Mouse (Mus musculus) neural tube, embryonic 13.5 days (tissue): Measurements from ENCODE around the gene Cep295nl. TPM values are rescaled to one million over a fixed set of nuclear protein-coding genes. Genes with fewer than 3 reads are reported as not detected.
"Not testable (repeated sequence)": the region's sequence is repeated elsewhere in the genome, so short reads cannot be mapped to it uniquely, and the experiment has no call there.

ENCODE experiments used
- ATAC-seq: fragments of 200-750 bp; cut with Nextera tagmentation; 2 replicates; pipeline ENCODE4 v1.8.0; 2017; ENCODE audit warnings: low read depth, mild to moderate bottlenecking, moderate TSS enrichment, moderate library complexity
- H3K27ac ChIP-seq: fragments of 300-500 bp; sonication (generic); replicated peaks from 2 replicates; pipeline ENCODE4 v1.5.1; 2015; ENCODE audit warnings: moderate library complexity, mild to moderate bottlenecking, inconsistent platforms
- H3K27me3 ChIP-seq: fragments of 300-500 bp; sonication (generic); 2 replicates; pipeline ENCODE4 v1.6.1; 2015; ENCODE audit warnings: mild to moderate bottlenecking, inconsistent platforms
- H3K36me3 ChIP-seq: fragments of 300-500 bp; sonication (generic); 2 replicates; pipeline ENCODE4 v1.6.1; 2015; ENCODE audit warnings: mild to moderate bottlenecking, inconsistent platforms
- H3K4me1 ChIP-seq: fragments of 300-500 bp; sonication (generic); replicated peaks from 2 replicates; pipeline ENCODE4 v1.6.1; 2015; ENCODE audit warnings: inconsistent platforms
- H3K4me2 ChIP-seq: fragments of 300-500 bp; sonication (generic); 2 replicates; pipeline ENCODE4 v1.6.1; 2015; ENCODE audit warnings: inconsistent platforms, mild to moderate bottlenecking, moderate library complexity
- H3K4me3 ChIP-seq: fragments of 300-500 bp; sonication (generic); 2 replicates; pipeline ENCODE4 v1.5.1; 2015; ENCODE audit warnings: mild to moderate bottlenecking, inconsistent platforms
- H3K9ac ChIP-seq: fragments of 300-500 bp; sonication (generic); 2 replicates; pipeline ENCODE4 v1.6.1; 2015; ENCODE audit warnings: moderate library complexity, mild to moderate bottlenecking, inconsistent platforms
- H3K9me3 ChIP-seq: fragments of 300-500 bp; sonication (generic); 2 replicates; pipeline ENCODE4 v1.6.1; 2016; ENCODE audit warnings: inconsistent platforms
- WGBS: fragments of 180-500 bp; shearing (Covaris S2); methylation state at CpG from one replicate; pipeline ENCODE4 v1.1.7; 2015; 5-methylcytosine and 5-hydroxymethylcytosine counted together
- polyA plus RNA-seq: library from polyadenylated mRNA; unstranded; fragments of >200 nt; fragmentation: Nextera tagmentation; extraction: Ambion mirVana; gene quantifications from 2 replicates; pipeline ENCODE4 v1.2.1, GENCODE M21; 2015

The Cep295nl gene
- polyA plus RNA-seq, 1 experiment from 2014 or later = 0.13 TPM

- H3K4me3 ChIP-seq = no peak overlapping the region
- H3K4me1 ChIP-seq = peaks cover 13% of the 10 kb centered on the region
- H3K27me3 ChIP-seq = no peaks in the 10 kb centered on the region
- ATAC-seq = no peak
- 26% methylated on average over 7 of the region's 7 CpGs for whole genome bisulfite sequencing
- H3K4me2 ChIP-seq = no peak overlapping the region
- H3K9ac ChIP-seq = no peak overlapping the region
- H3K27ac ChIP-seq = no peak overlapping the region
- no peaks in the 10 kb centered on the region for H3K9me3 ChIP-seq
- peaks cover 31% of the 10 kb centered on the region for H3K36me3 ChIP-seq
Measured at GRCm38 (mm10) chr11:118317129-118317528, 25.2 kb downstream of the Cep295nl start.

GRCm38 (mm10) chr11:118316231-118316806, 26.0 kb downstream of the Cep295nl start:
- WGBS = 87% methylated on average over 8 of the region's 8 CpGs
- Histone ChIP-seq H3K9me3 (no peaks in the 10 kb centered on the region), H3K36me3 (peaks cover 37% of the 10 kb centered on the region), H3K4me1 (peaks cover 5% of the 10 kb centered on the region), H3K4me3 (no peak overlapping the region), H3K4me2 (no peak overlapping the region), H3K9ac (no peak overlapping the region), H3K27me3 (no peaks in the 10 kb centered on the region), H3K27ac (no peak overlapping the region)
- ATAC-seq = no peak

- Histone ChIP-seq H3K9ac (no peak overlapping the region), H3K36me3 (peaks cover 48% of the 10 kb centered on the region), H3K4me1 (no peaks in the 10 kb centered on the region), H3K4me3 (no peak overlapping the region), H3K4me2 (no peak overlapping the region), H3K27me3 (no peaks in the 10 kb centered on the region), H3K27ac (no peak overlapping the region), H3K9me3 (no peaks in the 10 kb centered on the region; the same call in none of the 2 replicates)
- WGBS = 83% methylated on average over 6 of the region's 6 CpGs
- ATAC-seq = no peak
Measured at GRCm38 (mm10) chr11:118312132-118312723, 30.1 kb downstream of the Cep295nl start.

GRCm38 (mm10) chr11:118307962-118308361, 34.3 kb downstream of the Cep295nl start:
- not testable (repeated sequence) for ATAC-seq, H3K4me2 ChIP-seq, H3K4me1 ChIP-seq, H3K4me3 ChIP-seq, H3K27ac ChIP-seq, H3K9ac ChIP-seq, H3K27me3 ChIP-seq, H3K9me3 ChIP-seq
- WGBS = 83% methylated on average over 2 of the region's 2 CpGs
- peaks cover 46% of the 10 kb centered on the region for H3K36me3 ChIP-seq

GRCm38 (mm10) chr11:118303959-118304358, 38.3 kb downstream of the Cep295nl start:
- not testable (repeated sequence) for ATAC-seq, H3K4me1 ChIP-seq, H3K4me3 ChIP-seq, H3K4me2 ChIP-seq, H3K27ac ChIP-seq, H3K27me3 ChIP-seq, H3K9me3 ChIP-seq, H3K9ac ChIP-seq
- WGBS = 92% methylated on average over 4 of the region's 4 CpGs
- H3K36me3 ChIP-seq = peaks cover 31% of the 10 kb centered on the region

- 81% methylated on average over 2 of the region's 2 CpGs for WGBS
- no peak for ATAC-seq
- no peaks in the 10 kb centered on the region for H3K27me3 ChIP-seq
- no peak overlapping the region for H3K9ac ChIP-seq
- no peak overlapping the region for H3K4me2 ChIP-seq
- H3K4me3 ChIP-seq = no peak overlapping the region
- no peaks in the 10 kb centered on the region for H3K4me1 ChIP-seq
- H3K27ac ChIP-seq = no peak overlapping the region
- H3K36me3 ChIP-seq = peaks cover 20% of the 10 kb centered on the region
- H3K9me3 ChIP-seq = no peaks in the 10 kb centered on the region
Measured at GRCm38 (mm10) chr11:118298810-118299209, 43.5 kb downstream of the Cep295nl start.

GRCm38 (mm10) chr11:118297967-118298366, 44.3 kb downstream of the Cep295nl start:
- Histone ChIP-seq H3K27me3 (no peaks in the 10 kb centered on the region), H3K4me2 (no peak overlapping the region), H3K4me3 (no peak overlapping the region), H3K36me3 (peaks cover 13% of the 10 kb centered on the region), H3K27ac (no peak overlapping the region), H3K4me1 (no peaks in the 10 kb centered on the region), H3K9ac (no peak overlapping the region), H3K9me3 (no peaks in the 10 kb centered on the region)
- no peak for ATAC-seq
- WGBS = 87% methylated on average over 3 of the region's 3 CpGs

- H3K27me3 ChIP-seq = no peaks in the 10 kb centered on the region
- H3K9me3 ChIP-seq = no peaks in the 10 kb centered on the region
- ATAC-seq = no peak
- H3K4me1 ChIP-seq = peaks cover 10% of the 10 kb centered on the region
- 83% methylated on average over 1 of the region's 2 CpGs for WGBS
- no peak overlapping the region for H3K9ac ChIP-seq
- H3K27ac ChIP-seq = no peak overlapping the region
- no peak overlapping the region for H3K4me3 ChIP-seq
- H3K36me3 ChIP-seq = no peaks in the 10 kb centered on the region
- H3K4me2 ChIP-seq = no peak overlapping the region
Measured at GRCm38 (mm10) chr11:118295026-118295425, 47.3 kb downstream of the Cep295nl start.

- ATAC-seq = no peak
- WGBS = 78% methylated on average over 6 of the region's 6 CpGs
- no peak overlapping the region for H3K4me3 ChIP-seq
- H3K9me3 ChIP-seq = no peaks in the 10 kb centered on the region
- 0 out of 2 replicates have a peak, but pooled peaks cover 2% of the 10 kb centered on the region for H3K36me3 ChIP-seq
- H3K4me2 ChIP-seq = no peak overlapping the region
- H3K27ac ChIP-seq = no peak overlapping the region
- peaks cover 21% of the 10 kb centered on the region for H3K4me1 ChIP-seq
- no peak overlapping the region for H3K9ac ChIP-seq
- no peaks in the 10 kb centered on the region for H3K27me3 ChIP-seq
Measured at GRCm38 (mm10) chr11:118292671-118293070, 49.6 kb downstream of the Cep295nl start.

GRCm38 (mm10) chr11:118289999-118290889, 52.1 kb downstream of the Cep295nl start, which contains the start of gene Usp36:
Gene Usp36, minus strand, starts transcription at chr11:118290244.
- H3K4me1 ChIP-seq = peaks cover 21% of the 10 kb centered on the region
- peaks cover 26% of the 10 kb centered on the region for H3K36me3 ChIP-seq
- under 1% methylated on average over 68 of the region's 68 CpGs for WGBS
- peak within 1 kb of the TSS; percentile 83 for H3K4me2 ChIP-seq
- H3K27me3 ChIP-seq = no peaks in the 10 kb centered on the region
- no peaks in the 10 kb centered on the region for H3K9me3 ChIP-seq
- peak within 1 kb of the TSS; percentile 86 for H3K9ac ChIP-seq
- H3K4me3 ChIP-seq = peak within 1 kb of the TSS; percentile 66
- H3K27ac ChIP-seq = peak within 1 kb of the TSS; percentile 93
- peak; percentile 99 for ATAC-seq

GRCm38 (mm10) chr11:118289562-118289961, 52.7 kb downstream of the Cep295nl start:
- H3K4me1 ChIP-seq = peaks cover 21% of the 10 kb centered on the region
- H3K9me3 ChIP-seq = no peaks in the 10 kb centered on the region
- peaks cover 33% of the 10 kb centered on the region for H3K36me3 ChIP-seq
- WGBS = under 1% methylated on average over 22 of the region's 22 CpGs
- no peaks in the 10 kb centered on the region for H3K27me3 ChIP-seq
- peak overlapping the region; percentile 66 for H3K4me3 ChIP-seq
- H3K9ac ChIP-seq = peak overlapping the region; percentile 86
- peak; percentile 28 for ATAC-seq
- H3K27ac ChIP-seq = peak overlapping the region; percentile 75
- H3K4me2 ChIP-seq = peak overlapping the region; percentile 83

GRCm38 (mm10) chr11:118289037-118289511, 53.2 kb downstream of the Cep295nl start:
- Histone ChIP-seq H3K4me3 (peak overlapping the region; percentile 66), H3K9ac (peak overlapping the region; percentile 86), H3K27me3 (no peaks in the 10 kb centered on the region), H3K4me2 (peak overlapping the region; percentile 83), H3K36me3 (peaks cover 37% of the 10 kb centered on the region), H3K9me3 (no peaks in the 10 kb centered on the region), H3K27ac (peak overlapping the region; percentile 75), H3K4me1 (peaks cover 21% of the 10 kb centered on the region)
- no peak for ATAC-seq
- WGBS = 2% methylated on average over 16 of the region's 16 CpGs
